9 mouse cellular contexts compared by ENCODE assay signal in genomic region chr8:79375074-79375774, GRCm38 (mm10). TPM values are rescaled to one million over a fixed set of nuclear protein-coding genes. Genes with fewer than 3 reads are reported as not detected.
A peak's percentile ranks its signal among the peaks of the same experiment; 100 is the strongest.
DNase-seq lines count a peak whose midpoint lies in the region; ATAC-seq and TF ChIP-seq lines count a peak whose summit lies in the region.
"Had no signal": no experiment of that assay in that cellular context is flagged by ENCODE, and none has a peak within 500 bp of the region (broad histone marks: within the 10 kb centered on the region; RNA-seq: fewer than 3 reads in every experiment).

No protein-coding gene starts in this region.

- intact Hi-C loops in left cerebral cortex, postnatal 4 days (cut with DNase I), result no loop called here

- peaks cover 21% of the 10 kb centered on the region for H3K4me1 ChIP-seq in kidney, adult 2 months (ENCODE audit: control insufficient read depth, insufficient read depth, low read length)
- H3K4me1 ChIP-seq in G1E (ENCODE audit: insufficient read depth, low read depth, low read length), result peaks cover 69% of the 10 kb centered on the region
- H3K4me1 ChIP-seq in embryonic facial prominence, embryonic 13.5 days, result peaks cover 53% of the 10 kb centered on the region
- peaks cover 18 to 32% of the 10 kb centered on the region in 2 experiments for H3K4me1 ChIP-seq in liver, embryonic 14.5 days (replicated peaks; ENCODE audit: control insufficient read depth in 2 of 2, insufficient read depth in 2 of 2, low read length in 1 of 2)
- H3K4me1 ChIP-seq in forebrain, embryonic 11.5 days (replicated peaks; ENCODE audit: control insufficient read depth, insufficient read depth, low read length), result no peaks in the 10 kb centered on the region

- TF ChIP-seq CTCF in kidney, adult 2 months (conservative IDR thresholded peaks at IDR 0.05; ENCODE audit: insufficient read depth, insufficient read length, low read depth, low read length), result no peak
- no peak for TF ChIP-seq CTCF in G1E (IDR thresholded peaks at IDR 0.05; ENCODE audit: low read depth, low read length)
- TF ChIP-seq CTCF in liver, embryonic 14.5 days (IDR thresholded peaks at IDR 0.05; ENCODE audit: low read depth), result no peak

- peak; percentile 42 for ATAC-seq in G1E (ENCODE audit: extremely low read depth, insufficient number of reproducible peaks, low FRiP score, poor library complexity, severe bottlenecking)
- no peak for ATAC-seq in embryonic facial prominence, embryonic 13.5 days (ENCODE audit: insufficient number of reproducible peaks, insufficient read depth, low FRiP score, low TSS enrichment, low read depth)
- ATAC-seq in liver, embryonic 14.5 days (ENCODE audit: insufficient read depth), result peak; percentile 57; the same call in 1 of the 2 replicates
- no peak for ATAC-seq in forebrain, embryonic 11.5 days (replicated peaks; ENCODE audit: low FRiP score)

- no peaks in the 10 kb centered on the region for H3K9me3 ChIP-seq in G1E (replicated peaks)
- no peaks in the 10 kb centered on the region for H3K9me3 ChIP-seq in embryonic facial prominence, embryonic 13.5 days
- no peaks in the 10 kb centered on the region for H3K9me3 ChIP-seq in liver, embryonic 14.5 days (ENCODE audit: control insufficient read depth, low read length)
- H3K9me3 ChIP-seq in forebrain, embryonic 11.5 days (ENCODE audit: control insufficient read depth, low read length), result no peaks in the 10 kb centered on the region

- no peaks in the 10 kb centered on the region for H3K27me3 ChIP-seq in kidney, adult 2 months (replicated peaks; ENCODE audit: control insufficient read depth, insufficient read depth, low read length)
- peaks cover 12% of the 10 kb centered on the region; the same call in 1 of the 2 replicates for H3K27me3 ChIP-seq in G1E (ENCODE audit: insufficient read depth, low read length)
- no peaks in the 10 kb centered on the region for H3K27me3 ChIP-seq in embryonic facial prominence, embryonic 13.5 days
- H3K27me3 ChIP-seq in liver, embryonic 14.5 days (ENCODE audit: control insufficient read depth, insufficient read depth, low read length), result no peaks in the 10 kb centered on the region
- H3K27me3 ChIP-seq in forebrain, embryonic 11.5 days (ENCODE audit: control insufficient read depth, insufficient read depth, low read length), result no peaks in the 10 kb centered on the region

- H3K36me3 ChIP-seq in kidney, adult 2 months (ENCODE audit: control insufficient read depth, insufficient read depth, low read length), result no peaks in the 10 kb centered on the region
- no peaks in the 10 kb centered on the region for H3K36me3 ChIP-seq in G1E (replicated peaks)
- peaks cover 23% of the 10 kb centered on the region for H3K36me3 ChIP-seq in embryonic facial prominence, embryonic 13.5 days
- H3K36me3 ChIP-seq in liver, embryonic 14.5 days (replicated peaks; ENCODE audit: control insufficient read depth, insufficient read depth, low read depth), result no peaks in the 10 kb centered on the region
- H3K36me3 ChIP-seq in forebrain, embryonic 11.5 days (ENCODE audit: control insufficient read depth, insufficient read depth, low read length), result peaks cover 3% of the 10 kb centered on the region; the same call in 1 of the 2 replicates

- TF ChIP-seq POLR2A in kidney, adult 2 months (IDR thresholded peaks at IDR 0.05; ENCODE audit: low read depth, low read length), result no peak

- H3K27ac ChIP-seq in kidney, adult 2 months (ENCODE audit: insufficient read depth, low read depth, low read length), result peak overlapping the region; percentile 35
- peak overlapping the region; percentile 44; the same call in 1 of the 2 replicates for H3K27ac ChIP-seq in embryonic facial prominence, embryonic 13.5 days
- no peak overlapping the region for H3K27ac ChIP-seq in liver, embryonic 14.5 days
- H3K27ac ChIP-seq in forebrain, embryonic 11.5 days (ENCODE audit: low read depth, low read length), result no peak overlapping the region

- WGBS in kidney, adult 2 months, result 29% methylated on average over 13 of the region's 13 CpGs
- 65% methylated on average over 13 of the region's 13 CpGs for WGBS in embryonic facial prominence, embryonic 13.5 days
- WGBS in liver, embryonic 14.5 days (ENCODE audit: insufficient replicate concordance), result 9% methylated on average over 13 of the region's 13 CpGs
- whole genome bisulfite sequencing in forebrain, embryonic 11.5 days, result 80% methylated on average over 13 of the region's 13 CpGs

- H3K4me3 ChIP-seq in kidney, adult 2 months (ENCODE audit: insufficient read depth, low read depth, low read length), result no peak overlapping the region
- H3K4me3 ChIP-seq in G1E (ENCODE audit: low read depth, low read length), result peak overlapping the region; percentile 63; the same call in 1 of the 2 replicates
- H3K4me3 ChIP-seq in embryonic facial prominence, embryonic 13.5 days, result no peak overlapping the region
- peak overlapping the region in 1 of 2 experiments; percentile 3; a peak in 1 of 4 replicates for H3K4me3 ChIP-seq in liver, embryonic 14.5 days (ENCODE audit: insufficient read depth in 1 of 2, low read depth in 2 of 2, low read length in 2 of 2)
- no peak overlapping the region for H3K4me3 ChIP-seq in forebrain, embryonic 11.5 days (ENCODE audit: low read depth, low read length)

- no peak overlapping the region for H3K9ac ChIP-seq in embryonic facial prominence, embryonic 13.5 days
- peak overlapping the region; percentile 18; the same call in 1 of the 2 replicates for H3K9ac ChIP-seq in liver, embryonic 14.5 days (replicated peaks)
- no peak overlapping the region for H3K9ac ChIP-seq in forebrain, embryonic 11.5 days (ENCODE audit: low read length)

- no peak overlapping the region for H3K4me2 ChIP-seq in embryonic facial prominence, embryonic 13.5 days
- H3K4me2 ChIP-seq in liver, embryonic 14.5 days (ENCODE audit: low read depth), result peak overlapping the region; percentile 57
- no peak overlapping the region for H3K4me2 ChIP-seq in forebrain, embryonic 11.5 days (ENCODE audit: low read depth, low read length, severe bottlenecking)

- peak; percentile 31 for DNase-seq in kidney, adult 2 months
- DNase-seq in kidney, postnatal 14 days, result no peak
- DNase-seq in G1E (ENCODE audit: low spot score), result no peak
- no peak for DNase-seq in liver, embryonic 14.5 days (ENCODE audit: low read depth in 3 of 3, low spot score in 3 of 3)
- no peak for DNase-seq in urinary bladder, postnatal 4 days (ENCODE audit: low spot score in 2 of 2)
- no peak for DNase-seq in forebrain, embryonic 11.5 days (ENCODE audit: low spot score)
- DNase-seq in left cerebral cortex, postnatal 4 days, result no peak
- DNase-seq: adrenal gland, adult 8-10 months had no signal

- no peak for TF ChIP-seq EP300 in liver, embryonic 14.5 days (IDR thresholded peaks at IDR 0.05; ENCODE audit: low read depth)

RNA-seq across cellular contexts. Expression of gene Smad1, which starts 24.1 kb away (rescaled TPM):
- polyA plus RNA-seq in kidney, adult 2 months (2012; rRNA removed), result 20.8 and 21.7 TPM in 2 replicates
- total RNA-seq in G1E (2014; fragmentation: Nextera tagmentation) (2.0 and 2.9 TPM in 2 replicates), G1E (2017) (1.2 and 2.1 TPM in 2 replicates)
- polyA plus RNA-seq in G1E (2012), result 1.5 and 2.0 TPM in 2 replicates
- polyA plus RNA-seq in embryonic facial prominence, embryonic 13.5 days (2015; fragmentation: Nextera tagmentation; extraction: Ambion mirVana), result 53.9 and 58.0 TPM in 2 replicates
- 3.1 and 4.1 TPM in 2 replicates for polyA plus RNA-seq in liver, embryonic 14.5 days (2012; rRNA removed)
- 4.5 and 6.0 TPM in 2 replicates for polyA plus RNA-seq in liver, embryonic 14.5 days (2014; fragmentation: Nextera tagmentation; extraction: Ambion mirVana)
- 57.6 and 64.8 TPM in 2 replicates for polyA plus RNA-seq in forebrain, embryonic 11.5 days (2014; fragmentation: Nextera tagmentation; extraction: Ambion mirVana)
- 10 to 100 TPM; 56.5 to 60.8 TPM for total RNA-seq in left cerebral cortex, postnatal 4 days (2021)

Comparison
In these comparisons a context has a peak if more than half of its experiments do, and no peak if none do; other contexts are left out.
1. H3K27ac ChIP-seq: peak in kidney, adult 2 months (single experiment) and embryonic facial prominence, embryonic 13.5 days (single experiment); none in liver, embryonic 14.5 days (single experiment) and forebrain, embryonic 11.5 days (single experiment).
2. ATAC-seq: peak in G1E (single experiment) and liver, embryonic 14.5 days (single experiment); none in embryonic facial prominence, embryonic 13.5 days (single experiment) and forebrain, embryonic 11.5 days (single experiment).